ENCODE assay signal across 20 mouse cellular contexts in genomic region chr9:69475873-69476272, GRCm38 (mm10).
"Had no signal": no experiment of that assay in that cellular context is flagged by ENCODE, and none has a peak within 500 bp of the region (broad histone marks: within the 10 kb centered on the region; RNA-seq: fewer than 3 reads in every experiment).

No protein-coding gene starts in this region.

- H3K27ac ChIP-seq: limb, embryonic 10.5 days; limb, embryonic 13.5 days; liver, embryonic 12.5 days; liver, embryonic 15.5 days; lung, embryonic 15.5 days; neural tube, embryonic 12.5 days; neural tube, embryonic 15.5 days; stomach, embryonic 15.5 days had no signal

- H3K4me3 ChIP-seq: kidney, embryonic 15.5 days; limb, embryonic 10.5 days; limb, embryonic 13.5 days; liver, embryonic 12.5 days; liver, embryonic 15.5 days; lung, embryonic 15.5 days; neural tube, embryonic 12.5 days; neural tube, embryonic 15.5 days; stomach, embryonic 15.5 days had no signal

- DNase-seq: kidney, adult 2 months; kidney, postnatal 10 days; kidney, postnatal 36 days; liver; lung, postnatal 4 days; midbrain, embryonic 14.5 days; right cerebral cortex, adult 18-20 months; right cerebral cortex, postnatal 14 days; spleen, adult 18-20 months; thymus, postnatal 36 days had no signal

- H3K4me1 ChIP-seq: liver, embryonic 15.5 days had no signal

- H3K27me3 ChIP-seq: kidney, embryonic 15.5 days; liver, embryonic 12.5 days; liver, embryonic 15.5 days; lung, embryonic 15.5 days; neural tube, embryonic 12.5 days; neural tube, embryonic 15.5 days; stomach, embryonic 15.5 days had no signal

- H3K4me2 ChIP-seq: kidney, embryonic 15.5 days; limb, embryonic 13.5 days; liver, embryonic 12.5 days; liver, embryonic 15.5 days; lung, embryonic 15.5 days; midbrain, embryonic 11.5 days; neural tube, embryonic 12.5 days; neural tube, embryonic 15.5 days; stomach, embryonic 15.5 days had no signal

- H3K9ac ChIP-seq: kidney, embryonic 15.5 days; limb, embryonic 13.5 days; liver, embryonic 12.5 days; liver, embryonic 15.5 days; lung, embryonic 15.5 days; neural tube, embryonic 12.5 days; neural tube, embryonic 15.5 days; stomach, embryonic 15.5 days had no signal

- H3K36me3 ChIP-seq: limb, embryonic 10.5 days; neural tube, embryonic 12.5 days; neural tube, embryonic 15.5 days had no signal

- H3K9me3 ChIP-seq: kidney, embryonic 15.5 days; limb, embryonic 10.5 days; limb, embryonic 13.5 days; liver, embryonic 12.5 days; liver, embryonic 15.5 days; lung, embryonic 15.5 days; neural tube, embryonic 12.5 days; neural tube, embryonic 15.5 days; stomach, embryonic 15.5 days had no signal

- ATAC-seq: liver, embryonic 12.5 days had no signal
